Mouse (Mus musculus) frontal cortex, postnatal 36 days (tissue): ENCODE measurements at regions not wholly inside any gene's neighbourhood (a gene's known extent, or its start where the extent isn't known, plus 50 kb on each side); places are given as distances from the start of the nearest gene placed in this dataset.
A peak's percentile ranks its signal among the peaks of the same experiment; 100 is the strongest.
"Not testable (repeated sequence)": the region's sequence is repeated elsewhere in the genome, so short reads cannot be mapped to it uniquely, and the experiment has no call there.

Source experiments
- DNase-seq, 2 experiments: peaks; one replicate each; pipeline ENCODE4 v3.0.0; 2022; ENCODE audit warnings: low spot score in 2 of 2

DNA sequence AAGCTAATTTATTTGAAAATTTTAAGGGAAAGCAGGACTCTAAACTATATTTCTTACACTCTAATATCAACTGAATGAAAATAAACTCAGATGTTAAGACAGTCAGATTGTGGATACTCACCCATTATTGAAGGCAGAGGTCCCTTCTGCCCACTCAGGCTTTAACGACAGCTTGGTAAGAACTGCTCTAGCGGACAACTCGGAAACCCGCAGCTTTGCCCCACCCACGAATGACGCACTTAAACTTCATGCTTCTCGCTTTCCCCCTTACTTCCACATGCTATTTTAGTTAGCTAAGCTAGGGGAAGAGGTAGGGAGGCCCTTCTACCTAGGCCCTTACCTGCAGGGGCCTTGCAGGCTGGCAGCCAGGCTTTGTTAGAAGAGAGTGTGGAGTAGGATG is 50.8 kb upstream of the Elmo1 start:
- DNase-seq = no peak

DNA sequence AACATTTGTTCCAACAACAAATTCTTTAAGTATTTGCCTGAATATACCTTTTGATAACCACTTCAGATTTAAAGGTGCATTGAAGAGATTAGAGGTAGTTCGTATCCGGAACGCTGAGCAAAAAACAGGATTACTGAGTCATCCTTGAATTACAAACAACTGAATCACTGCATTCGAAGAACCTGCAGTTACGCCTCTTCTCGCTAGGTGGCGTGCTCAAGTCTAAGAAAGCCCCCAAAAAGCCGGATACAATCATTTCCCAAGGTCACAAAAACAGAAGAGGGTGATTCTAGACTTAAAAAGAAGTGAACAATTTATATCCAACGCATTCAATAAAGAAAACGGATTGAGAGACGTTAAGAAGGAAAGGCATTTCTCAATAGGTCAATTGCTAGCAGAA is 51.9 kb upstream of the Elmo1 start:
- DNase-seq = peak in 1 of 2 experiments; percentile 51

DNA sequence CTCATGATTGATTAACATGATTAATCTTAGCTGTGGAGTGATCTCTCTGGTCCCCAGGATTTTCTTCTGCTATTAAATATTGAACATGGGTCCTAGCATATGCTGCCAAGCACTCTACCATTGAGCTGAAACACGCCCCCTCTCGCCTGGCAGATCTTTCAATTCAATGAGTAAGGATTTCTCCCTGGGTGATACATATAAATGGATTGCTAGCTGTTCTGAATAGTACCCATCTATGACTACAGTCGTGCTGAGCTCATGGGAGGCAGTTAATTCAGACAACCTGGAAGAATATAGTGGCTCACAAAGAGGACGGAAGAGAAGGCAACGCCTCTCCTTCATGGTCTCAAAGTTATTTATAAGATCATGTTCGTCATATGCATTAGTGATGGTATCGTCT is 53.0 kb upstream of the Elmo1 start:
- no peak for DNase-seq

DNA sequence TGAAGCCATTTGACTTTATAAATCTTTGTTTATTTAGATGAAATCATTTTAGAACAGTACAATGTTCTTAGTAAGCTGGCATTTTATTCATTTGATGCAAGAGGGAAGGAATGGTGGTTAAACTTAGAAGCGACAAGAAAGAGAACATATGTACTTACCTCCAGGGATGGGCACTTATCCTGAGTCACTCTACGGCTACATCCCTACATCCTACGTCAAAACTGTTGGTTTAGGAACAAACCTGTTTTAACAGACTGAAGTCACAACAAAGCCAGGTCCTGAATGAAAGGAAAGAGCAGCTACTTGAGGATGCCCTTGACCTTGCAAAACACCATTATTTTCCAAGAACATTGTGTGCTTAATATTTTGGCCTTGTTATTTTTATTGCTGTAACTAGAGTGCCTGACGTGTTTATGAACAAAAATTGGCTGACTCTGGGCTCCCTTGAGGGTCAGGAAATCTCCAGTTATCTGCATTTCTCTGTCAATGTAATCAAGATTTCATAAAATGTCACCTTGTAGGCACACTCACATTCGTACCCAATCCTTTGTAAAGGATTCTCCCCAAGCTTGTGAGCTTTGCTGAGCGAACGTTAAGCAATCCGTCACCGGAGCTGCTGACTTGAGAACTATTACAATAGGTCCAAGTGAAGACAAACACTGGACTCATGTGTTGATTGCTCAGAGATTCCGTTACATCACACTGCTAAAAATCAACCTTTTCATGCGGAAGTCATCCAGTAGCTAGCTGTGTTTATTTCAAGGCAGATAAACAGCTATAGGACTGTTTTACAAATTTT is 56.3 kb upstream of the Elmo1 start:
- no peak for DNase-seq

DNA sequence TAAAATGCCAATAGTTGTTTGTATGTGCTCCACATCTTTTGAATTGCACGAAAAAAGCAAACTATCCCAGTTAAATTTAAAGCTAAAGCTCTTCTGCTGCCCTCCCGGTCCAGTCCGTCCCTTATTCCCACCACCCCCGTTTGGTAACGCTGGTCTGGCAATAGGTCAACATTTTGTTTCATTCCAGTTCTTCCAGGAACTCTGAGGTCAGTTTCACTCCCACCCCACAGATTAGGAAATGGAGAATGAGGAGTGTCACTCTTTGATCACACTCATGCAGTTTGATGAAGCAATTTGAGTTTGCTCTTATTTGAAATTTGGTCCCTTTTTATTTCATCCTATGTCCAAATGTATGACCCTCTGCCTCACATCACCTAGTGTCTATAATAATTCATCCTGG is 58.7 kb upstream of the Elmo1 start:
- no peak for DNase-seq

DNA sequence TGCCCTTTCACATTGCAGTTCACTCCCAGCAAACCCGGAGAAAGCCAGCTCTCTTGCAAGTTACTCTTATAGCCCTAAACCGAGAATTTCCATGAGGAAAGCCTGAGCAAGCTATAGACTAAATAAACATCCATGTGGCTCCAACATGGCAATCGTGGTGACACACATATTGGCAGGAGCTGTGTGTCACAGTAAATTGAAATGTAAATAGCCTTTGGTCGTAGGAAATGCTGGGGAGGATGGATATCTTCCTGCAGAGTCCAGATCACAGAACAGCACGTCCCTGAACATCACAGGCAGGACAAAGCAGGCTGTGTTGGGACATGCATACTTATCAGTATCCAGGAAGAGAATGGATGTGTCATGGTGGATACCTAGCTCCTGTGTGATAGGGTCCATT is 59.3 kb upstream of the Elmo1 start:
- DNase-seq = no peak

DNA sequence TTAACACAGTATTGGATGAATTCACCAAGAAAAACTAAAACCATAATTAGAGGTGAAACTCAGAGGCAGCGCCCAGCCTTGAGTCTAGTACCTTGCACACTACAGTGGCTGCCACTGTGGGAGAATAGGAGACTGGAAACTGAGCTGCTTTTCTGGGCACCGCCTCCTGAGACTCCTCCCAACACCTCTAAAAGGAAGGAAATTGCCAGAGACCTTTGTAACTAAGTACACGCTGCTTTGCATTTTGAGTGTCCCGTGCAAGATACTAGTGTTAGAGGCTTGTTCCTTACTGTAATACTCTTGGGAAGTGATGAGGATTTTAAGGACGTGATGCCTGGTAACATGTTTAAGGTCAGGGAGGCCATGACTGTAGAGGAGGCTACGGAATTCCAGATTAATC is 63.8 kb upstream of the Elmo1 start:
- DNase-seq = no peak

DNA sequence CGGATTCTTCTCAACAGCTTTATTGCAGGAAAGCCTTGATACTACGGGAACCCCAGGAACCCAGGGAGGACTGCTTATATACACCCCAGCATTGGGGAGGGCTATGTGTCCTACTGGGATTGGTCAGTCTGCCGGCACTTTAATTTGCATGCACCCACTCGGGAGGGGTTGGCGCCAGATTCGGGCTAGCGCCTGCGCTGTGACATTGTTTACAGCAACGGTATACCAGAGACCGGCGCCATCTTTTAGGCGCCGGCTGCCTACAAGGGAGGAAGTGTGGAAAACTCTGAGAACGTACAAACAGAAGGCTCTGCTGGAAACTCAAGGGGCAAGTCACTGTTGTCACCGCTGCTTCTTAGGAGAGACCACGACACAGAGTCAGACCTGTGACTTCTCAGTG is 73.9 kb upstream of the Elmo1 start:
- not testable (repeated sequence) for DNase-seq

DNA sequence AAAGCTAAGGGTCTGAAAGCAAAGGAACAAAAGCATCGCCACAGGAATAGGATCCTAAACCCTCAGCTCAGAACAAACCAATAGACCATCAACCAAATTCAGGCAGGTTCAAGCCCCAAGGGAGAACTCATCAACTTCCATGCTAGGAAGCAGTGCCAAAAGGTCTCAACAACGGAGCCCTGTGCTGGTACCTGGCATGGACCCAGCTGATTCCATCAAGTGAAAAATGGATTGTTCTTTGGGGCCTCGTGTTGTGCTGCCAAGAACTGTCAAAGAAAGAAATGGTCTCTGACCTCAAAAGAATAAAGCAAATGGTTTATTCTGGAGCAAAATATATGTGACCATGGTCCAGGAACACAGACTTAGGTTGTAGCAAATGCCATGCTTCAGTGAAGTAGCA is 77.8 kb upstream of the Elmo1 start:
- no peak for DNase-seq

DNA sequence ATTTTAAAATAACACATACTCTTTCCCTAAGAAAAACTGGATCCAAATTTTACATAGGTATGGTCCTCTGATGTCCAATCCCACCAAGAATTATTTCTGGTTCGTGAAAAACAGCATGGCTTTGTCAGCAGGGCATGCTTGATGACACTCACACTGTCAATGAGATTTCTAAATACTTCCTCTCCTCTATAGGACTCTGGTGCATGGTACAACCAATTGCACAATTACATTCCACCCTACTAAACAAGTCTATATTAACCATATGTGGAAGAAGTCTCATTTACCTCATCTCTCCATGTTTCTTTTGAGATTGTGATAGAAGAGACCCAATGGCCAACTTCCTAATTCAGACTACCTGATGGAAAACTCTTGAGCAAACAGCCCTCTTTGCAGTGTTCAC is 81.2 kb upstream of the Elmo1 start:
- DNase-seq = no peak

DNA sequence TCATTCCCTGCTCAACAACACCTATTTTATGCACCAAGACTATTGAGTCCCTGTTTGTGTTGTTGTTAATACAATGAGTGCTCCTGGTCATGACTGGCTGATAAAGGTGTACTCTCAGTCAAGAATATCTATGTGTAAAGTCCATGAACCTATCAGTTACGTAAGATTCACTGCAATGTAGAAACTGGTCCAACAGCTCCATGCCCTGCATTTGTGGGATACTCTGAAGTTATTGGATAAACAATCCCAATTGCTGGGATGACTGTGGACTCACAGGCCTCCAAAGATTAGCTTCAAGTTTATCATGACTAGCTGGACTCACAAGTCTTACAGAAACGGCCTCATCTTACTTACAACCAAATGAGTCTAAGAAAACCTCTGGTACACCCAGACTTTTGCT is 82.8 kb upstream of the Elmo1 start:
- DNase-seq = no peak

DNA sequence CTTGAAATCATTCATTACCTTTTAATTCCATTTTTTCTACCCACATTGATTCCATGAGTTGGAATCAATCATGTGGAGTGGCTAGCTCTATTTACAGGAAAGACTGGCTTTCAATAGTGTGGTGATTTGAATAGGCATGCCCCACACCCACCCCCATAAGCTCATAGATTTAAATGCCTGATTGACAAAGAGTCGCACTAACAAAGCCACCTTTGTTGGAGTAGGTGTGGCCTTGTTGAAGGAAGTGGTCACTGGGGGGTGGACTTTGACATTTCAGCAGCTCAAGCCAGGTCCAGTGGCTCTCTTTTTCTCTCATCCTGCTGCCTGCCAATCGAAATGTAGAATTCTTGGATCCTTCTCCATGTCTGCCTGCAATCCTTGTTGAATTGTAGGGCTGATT is 92.8 kb upstream of the Elmo1 start:
- DNase-seq = no peak

DNA sequence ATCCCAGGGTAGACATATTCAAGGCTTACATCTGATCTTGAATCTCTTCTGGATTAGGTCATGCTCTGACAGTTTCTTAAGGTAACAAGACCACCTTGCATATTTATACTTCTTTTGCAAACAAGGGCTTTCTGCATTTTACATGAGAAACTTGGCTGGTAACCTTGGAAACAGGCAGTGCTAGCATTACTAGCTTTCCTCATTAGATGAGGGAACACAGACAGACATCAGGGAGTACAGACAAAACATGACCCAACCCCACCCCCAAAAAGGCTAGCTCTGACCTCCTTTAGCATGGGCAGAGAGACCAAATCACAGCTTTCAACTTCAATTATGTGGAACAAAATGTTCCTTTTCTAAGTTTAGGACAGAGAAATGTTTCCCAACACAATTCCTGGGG is 114.8 kb upstream of the Elmo1 start:
- no peak for DNase-seq

DNA sequence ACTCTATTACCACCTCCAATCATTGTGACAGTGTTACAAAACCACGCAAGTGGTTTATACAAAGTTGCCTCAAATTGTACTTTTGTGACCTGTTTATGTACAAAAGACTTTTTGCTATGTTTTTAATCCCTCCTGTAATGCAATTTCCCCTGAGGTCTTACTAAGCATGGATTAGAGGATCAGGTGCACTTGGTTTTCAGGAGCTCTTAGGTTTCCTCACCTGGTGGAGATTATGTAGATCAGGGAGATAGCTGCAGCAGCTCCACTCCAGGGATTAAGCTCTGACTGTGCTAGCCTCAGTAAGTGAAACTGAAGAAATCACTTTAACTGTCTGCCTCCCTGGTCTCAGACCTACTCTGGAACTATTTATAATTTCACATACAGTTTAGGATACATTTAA is 123.8 kb upstream of the Elmo1 start:
- no peak for DNase-seq

DNA sequence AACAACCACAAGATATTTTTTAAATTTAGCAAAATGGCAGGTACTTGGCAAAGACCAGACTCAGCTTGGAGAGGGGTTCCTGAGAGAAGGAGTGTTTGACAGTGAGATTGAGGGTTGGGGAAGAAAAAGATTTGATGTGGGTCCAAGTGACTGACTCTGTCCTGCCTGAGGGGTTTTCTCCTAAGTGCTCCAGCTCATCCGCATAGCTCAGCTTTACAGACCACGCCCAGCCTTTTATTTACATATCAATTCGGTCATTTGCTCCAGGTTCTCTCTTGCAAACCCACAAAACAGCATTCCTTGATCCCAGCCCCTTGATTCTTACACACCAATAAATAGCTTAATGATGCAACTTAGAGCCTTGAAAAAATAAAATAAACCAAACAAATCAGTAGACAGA is 127.4 kb upstream of the Elmo1 start:
- no peak for DNase-seq

DNA sequence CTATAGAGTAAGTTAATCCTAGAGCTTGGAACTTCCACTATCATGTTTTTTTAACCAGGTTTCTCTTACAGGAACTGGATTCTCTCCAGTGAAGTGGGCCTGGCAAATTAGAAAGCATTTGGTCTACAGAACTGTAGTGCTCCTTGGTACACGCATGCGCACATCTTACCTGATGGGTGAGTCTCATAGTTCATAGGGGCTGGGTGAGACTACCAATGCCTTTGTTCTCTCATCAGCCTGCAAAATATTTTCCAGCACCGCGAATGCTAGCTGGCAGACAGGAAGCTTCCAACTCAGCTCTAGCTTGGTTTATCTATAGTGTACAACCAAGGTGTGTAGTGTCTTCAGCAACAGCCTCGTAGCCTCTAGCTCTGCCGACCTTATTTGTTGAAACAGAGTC is 104.7 kb upstream of the Gpr141 start:
- DNase-seq = no peak

DNA sequence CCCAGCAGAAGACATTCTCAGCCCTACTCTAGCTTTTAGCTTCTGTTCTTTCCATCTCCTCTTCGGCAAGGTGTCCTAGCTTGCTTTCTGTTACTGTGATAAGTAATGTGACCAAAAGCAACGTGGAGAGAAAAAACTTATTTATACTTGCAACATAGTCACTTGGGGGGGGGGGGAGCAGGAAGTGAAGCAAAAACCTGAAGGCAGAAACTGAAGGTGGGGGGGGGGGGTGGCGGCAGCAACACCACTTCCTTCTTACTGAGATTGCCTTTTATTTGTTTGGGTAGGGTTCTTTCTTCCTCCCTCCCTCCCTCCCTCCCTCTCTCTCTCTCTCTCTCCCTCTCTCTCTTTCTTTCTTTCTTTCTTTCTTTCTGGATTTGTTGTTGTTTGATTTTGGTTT is 103.8 kb upstream of the Gpr141 start:
- DNase-seq = no peak

DNA sequence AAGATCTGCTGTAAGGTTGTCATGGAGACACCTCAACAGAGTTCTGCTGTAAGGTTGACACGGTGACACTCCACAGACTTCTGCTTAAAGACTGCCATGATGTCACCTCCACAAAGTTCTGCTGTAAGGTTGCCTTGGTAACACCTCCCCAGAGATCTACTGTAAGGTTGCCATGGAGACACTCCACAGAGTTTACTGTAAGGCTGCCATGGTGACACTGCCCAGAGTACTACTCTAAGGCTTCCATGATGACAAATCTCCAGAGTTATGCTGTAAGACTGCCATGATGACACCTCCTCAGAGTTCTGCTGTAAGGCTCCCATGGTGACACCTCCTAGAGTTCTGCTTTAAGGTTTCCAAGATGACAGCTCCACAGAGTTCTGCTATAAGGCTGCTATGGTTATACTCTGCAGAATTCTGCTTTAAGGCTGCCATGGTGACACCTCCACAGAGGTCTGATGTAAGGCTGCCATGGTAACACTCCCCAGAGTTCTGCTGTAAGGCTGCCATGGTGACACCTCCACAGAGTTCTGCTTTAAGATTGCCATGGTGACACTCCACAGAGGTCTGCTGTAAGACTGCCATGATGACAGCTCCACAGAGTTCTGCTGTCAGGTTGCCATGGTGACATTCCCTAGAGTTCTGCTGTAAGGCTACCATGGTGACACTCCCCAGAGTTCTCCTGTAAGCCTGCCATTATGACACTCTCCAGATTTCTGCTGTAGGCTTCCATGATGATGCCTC is 97.2 kb upstream of the Gpr141 start:
- DNase-seq = peak in 1 of 2 experiments; percentile 21

DNA sequence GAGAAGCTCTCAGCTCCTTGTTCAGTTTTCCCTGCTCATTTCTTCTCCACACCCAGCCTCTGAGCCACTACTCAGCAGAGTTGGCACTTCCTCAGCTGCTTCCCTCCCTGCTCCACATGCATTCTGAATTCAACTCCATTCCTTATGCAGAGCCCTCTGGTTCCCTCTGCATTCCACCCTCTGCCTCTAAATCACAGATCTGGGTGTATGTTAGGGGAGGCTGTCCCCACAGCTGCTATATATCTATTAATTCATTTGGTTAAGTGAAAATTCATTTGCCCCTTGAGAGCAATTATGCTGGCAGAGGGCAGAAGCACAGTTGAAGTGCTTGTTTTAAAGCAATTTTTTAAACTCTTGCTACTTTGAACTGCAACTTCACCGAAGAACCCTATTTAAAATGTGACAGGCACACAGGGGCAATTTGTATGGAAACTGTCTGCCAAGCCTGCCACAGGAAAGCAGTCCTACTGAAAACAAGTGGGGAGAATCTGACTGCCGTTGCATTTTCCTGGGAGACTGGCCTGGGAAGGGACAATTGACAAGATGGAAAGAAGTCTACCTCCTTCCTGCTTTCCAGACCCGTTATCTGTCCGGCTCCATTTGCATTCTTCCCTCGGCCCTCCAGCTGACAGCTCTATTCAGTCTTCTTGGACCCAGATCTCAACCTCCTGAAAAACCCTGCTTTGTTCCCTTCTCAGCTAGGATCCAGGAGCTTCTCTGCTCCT is 88.0 kb upstream of the Gpr141 start:
- peak in 1 of 2 experiments; percentile 3 for DNase-seq

DNA sequence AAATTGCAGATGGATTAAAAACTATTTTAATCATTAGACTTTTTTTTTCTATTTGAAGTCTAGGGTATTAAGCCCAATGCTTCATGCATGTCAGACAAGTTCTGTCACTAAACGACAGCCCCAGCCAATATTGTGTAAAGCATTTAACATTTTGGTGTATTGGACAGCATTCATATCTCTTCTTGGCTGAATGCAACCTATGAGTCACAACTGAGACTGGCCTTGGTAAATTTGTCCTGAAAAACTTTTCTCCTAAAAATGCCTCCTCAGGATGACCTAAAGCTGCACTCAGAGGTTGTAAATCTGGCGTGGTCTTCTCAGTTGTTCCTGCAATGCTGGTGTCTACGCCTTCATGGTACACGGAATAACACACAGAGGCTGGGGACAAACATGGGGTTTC is 78.7 kb upstream of the Gpr141 start:
- no peak for DNase-seq

DNA sequence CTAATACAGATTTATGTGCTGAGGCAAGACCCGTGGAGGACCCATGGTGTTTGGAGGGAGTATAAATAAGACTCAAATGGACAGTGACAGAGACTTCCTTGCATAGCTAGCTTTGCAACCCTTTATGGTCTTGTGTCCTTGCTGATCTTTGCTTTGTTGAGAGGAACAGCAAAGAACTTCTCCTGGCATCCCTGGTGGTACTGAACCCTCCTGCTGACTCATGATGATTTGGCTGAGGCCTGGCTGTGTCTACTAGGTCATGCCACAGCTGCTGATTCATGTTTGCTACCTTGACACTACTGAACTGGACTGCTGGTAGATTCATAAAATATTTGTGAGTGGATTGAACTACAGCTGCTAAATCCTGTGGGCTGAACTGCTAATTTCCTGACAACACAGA is 73.1 kb upstream of the Gpr141 start:
- no peak for DNase-seq

DNA sequence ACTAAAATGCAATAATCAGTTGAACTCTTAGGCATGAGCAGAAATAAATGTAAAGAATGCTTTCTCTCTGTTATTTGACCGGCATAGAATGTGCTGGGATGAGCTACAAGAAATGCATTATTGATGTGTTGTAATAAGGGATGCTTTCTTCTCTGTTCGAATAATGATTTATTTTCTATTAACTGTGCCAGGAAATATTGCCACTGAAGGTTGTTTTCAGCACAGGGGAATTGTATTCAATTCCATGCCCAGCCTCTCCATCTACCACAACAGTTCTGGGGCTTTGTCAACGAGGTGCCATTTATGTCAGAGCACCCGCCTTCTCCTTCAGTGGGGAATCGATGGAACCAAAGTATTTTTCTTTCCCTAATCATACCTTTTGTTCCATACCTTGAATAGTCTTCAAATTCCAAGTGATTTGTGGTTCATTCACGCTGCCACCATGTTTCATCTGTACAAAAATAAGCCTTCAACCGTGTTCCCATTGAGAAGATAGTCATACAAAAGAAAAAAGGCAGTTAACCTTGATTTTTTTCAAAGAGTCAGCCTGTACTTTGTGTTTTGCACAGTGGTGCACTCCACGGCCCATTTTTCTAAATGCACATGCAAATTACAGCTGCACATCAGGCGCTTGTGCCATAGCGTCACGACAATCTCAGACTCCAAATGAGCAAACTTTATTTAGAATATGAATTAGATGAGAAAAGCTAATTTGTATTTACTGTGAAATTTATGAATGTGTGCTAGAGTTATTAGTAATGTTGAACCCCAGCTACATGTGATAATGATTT is 65.1 kb upstream of the Gpr141 start:
- no peak for DNase-seq
